Mouse (Mus musculus) heart, embryonic 13.5 days (tissue): ENCODE measurements at regions not wholly inside any gene's neighbourhood (a gene's known extent, or its start where the extent isn't known, plus 50 kb on each side); places are given as distances from the start of the nearest gene placed in this dataset.

Experiments used
- ATAC-seq: fragments of 200-750 bp; cut with Nextera tagmentation; 2 replicates; pipeline ENCODE4 v1.8.0; 2017; ENCODE audit warnings: moderate TSS enrichment; ENCODE audit not compliant: insufficient number of reproducible peaks, low FRiP score, low TSS enrichment; ENCODE audit errors: extremely low read depth
- H3K27ac ChIP-seq: fragments of 300-500 bp; sonication (generic); replicated peaks from 2 replicates; pipeline ENCODE4 v1.5.1; 2015; ENCODE audit warnings: moderate library complexity, mild to moderate bottlenecking, inconsistent platforms
- H3K27me3 ChIP-seq: fragments of 300-500 bp; sonication (generic); replicated peaks from 2 replicates; pipeline ENCODE4 v1.6.1; 2015; ENCODE audit warnings: mild to moderate bottlenecking, inconsistent platforms
- H3K36me3 ChIP-seq: fragments of 300-500 bp; sonication (generic); 2 replicates; pipeline ENCODE4 v1.6.1; 2015; ENCODE audit warnings: mild to moderate bottlenecking, inconsistent platforms
- H3K4me1 ChIP-seq: fragments of 300-500 bp; sonication (generic); 2 replicates; pipeline ENCODE4 v1.6.1; 2015; ENCODE audit warnings: inconsistent platforms
- H3K4me2 ChIP-seq: fragments of 300-500 bp; sonication (generic); 2 replicates; pipeline ENCODE4 v1.6.1; 2015; ENCODE audit warnings: inconsistent platforms, mild to moderate bottlenecking, moderate library complexity
- H3K4me3 ChIP-seq: fragments of 300-500 bp; sonication (generic); 2 replicates; pipeline ENCODE4 v1.5.1; 2015; ENCODE audit warnings: moderate library complexity, mild to moderate bottlenecking, inconsistent platforms
- H3K9ac ChIP-seq: fragments of 300-500 bp; sonication (generic); 2 replicates; pipeline ENCODE4 v1.6.1; 2015; ENCODE audit warnings: inconsistent platforms, mild to moderate bottlenecking, moderate library complexity
- H3K9me3 ChIP-seq: fragments of 300-500 bp; sonication (generic); 2 replicates; pipeline ENCODE4 v1.6.1; 2016; ENCODE audit warnings: inconsistent platforms
- WGBS: fragments of 180-500 bp; shearing (Covaris S2); methylation state at CpG from one replicate; pipeline ENCODE4 v1.1.7; 2015; ENCODE audit warnings: mixed read lengths; 5-methylcytosine and 5-hydroxymethylcytosine counted together

- Histone ChIP-seq H3K9ac (no peak overlapping the region), H3K4me1 (no peaks in the 10 kb centered on the region), H3K4me3 (no peak overlapping the region), H3K9me3 (no peaks in the 10 kb centered on the region), H3K27me3 (no peaks in the 10 kb centered on the region), H3K36me3 (no peaks in the 10 kb centered on the region), H3K27ac (no peak overlapping the region), H3K4me2 (no peak overlapping the region)
- WGBS: 54% methylated on average over 2 of the region's 2 CpGs
- no peak for ATAC-seq
These were observed 215.3 kb downstream of the Mreg start for GRCm38 (mm10) chr1:71996828-71997227.

- H3K27ac ChIP-seq: no peak overlapping the region
- H3K36me3 ChIP-seq: no peaks in the 10 kb centered on the region
- ATAC-seq: no peak
- H3K9me3 ChIP-seq: no peaks in the 10 kb centered on the region
- H3K4me1 ChIP-seq: no peaks in the 10 kb centered on the region
- H3K4me3 ChIP-seq: no peak overlapping the region
- H3K27me3 ChIP-seq: no peaks in the 10 kb centered on the region
- no peak overlapping the region for H3K9ac ChIP-seq
- no peak overlapping the region for H3K4me2 ChIP-seq
- WGBS: 84% methylated on average over 7 of the region's 7 CpGs
These were observed 215.9 kb downstream of the Mreg start for GRCm38 (mm10) chr1:71996234-71996619.

- no peak overlapping the region for H3K27ac ChIP-seq
- WGBS: 77% methylated on average over 16 of the region's 16 CpGs
- ATAC-seq: no peak
- H3K27me3 ChIP-seq: no peaks in the 10 kb centered on the region
- H3K4me2 ChIP-seq: no peak overlapping the region
- no peak overlapping the region for H3K4me3 ChIP-seq
- no peaks in the 10 kb centered on the region for H3K36me3 ChIP-seq
- no peak overlapping the region for H3K9ac ChIP-seq
- no peaks in the 10 kb centered on the region for H3K4me1 ChIP-seq
- H3K9me3 ChIP-seq: no peaks in the 10 kb centered on the region
These were observed 216.4 kb downstream of the Mreg start for GRCm38 (mm10) chr1:71995573-71996233.

- Histone ChIP-seq H3K9me3 (no peaks in the 10 kb centered on the region), H3K4me3 (no peak overlapping the region), H3K4me2 (no peak overlapping the region), H3K4me1 (no peaks in the 10 kb centered on the region), H3K27me3 (no peaks in the 10 kb centered on the region), H3K27ac (no peak overlapping the region), H3K36me3 (no peaks in the 10 kb centered on the region), H3K9ac (no peak overlapping the region)
- no peak for ATAC-seq
- 94% methylated on average over 3 of the region's 3 CpGs for WGBS
These were observed 221.2 kb downstream of the Mreg start for GRCm38 (mm10) chr1:71990936-71991335.

- no peak overlapping the region for H3K4me3 ChIP-seq
- 80% methylated on average over 3 of the region's 3 CpGs for WGBS
- no peaks in the 10 kb centered on the region for H3K27me3 ChIP-seq
- no peaks in the 10 kb centered on the region for H3K4me1 ChIP-seq
- no peak overlapping the region for H3K9ac ChIP-seq
- H3K9me3 ChIP-seq: no peaks in the 10 kb centered on the region
- H3K36me3 ChIP-seq: no peaks in the 10 kb centered on the region
- no peak overlapping the region for H3K4me2 ChIP-seq
- no peak for ATAC-seq
- H3K27ac ChIP-seq: no peak overlapping the region
These were observed 224.0 kb downstream of the Mreg start for GRCm38 (mm10) chr1:71988086-71988485.

- Histone ChIP-seq H3K9me3 (no peaks in the 10 kb centered on the region), H3K4me1 (no peaks in the 10 kb centered on the region)
These were observed 226.1 kb downstream of the Mreg start for GRCm38 (mm10) chr1:71986047-71986446.

GRCm38 (mm10) chr1:71983786-71984185 lies 228.3 kb downstream of the Mreg start:
- Histone ChIP-seq H3K9ac (no peak overlapping the region), H3K4me2 (no peak overlapping the region), H3K4me3 (no peak overlapping the region), H3K27me3 (no peaks in the 10 kb centered on the region), H3K36me3 (no peaks in the 10 kb centered on the region), H3K4me1 (no peaks in the 10 kb centered on the region), H3K9me3 (no peaks in the 10 kb centered on the region), H3K27ac (no peak overlapping the region)
- no peak for ATAC-seq
- 82% methylated on average over 7 of the region's 7 CpGs for WGBS

More at GRCm38 (mm10) chr1:71986047-71986446, 226.1 kb downstream of the Mreg start:
- no peaks in the 10 kb centered on the region for H3K27me3 ChIP-seq
- no peaks in the 10 kb centered on the region for H3K36me3 ChIP-seq
- 72% methylated on average over 1 of the region's 1 CpGs for WGBS
- ATAC-seq: no peak
- H3K9ac ChIP-seq: no peak overlapping the region
- H3K4me3 ChIP-seq: no peak overlapping the region
- no peak overlapping the region for H3K4me2 ChIP-seq
- H3K27ac ChIP-seq: no peak overlapping the region

GRCm38 (mm10) chr1:71982423-71983262 lies 229.5 kb downstream of the Mreg start:
- ATAC-seq: no peak

GRCm38 (mm10) chr1:71980624-71981023 lies 231.5 kb downstream of the Mreg start:
- H3K4me1 ChIP-seq: no peaks in the 10 kb centered on the region
- ATAC-seq: no peak
- no peaks in the 10 kb centered on the region for H3K27me3 ChIP-seq
- H3K4me3 ChIP-seq: no peak overlapping the region
- WGBS: 57% methylated on average over 4 of the region's 4 CpGs
- H3K4me2 ChIP-seq: no peak overlapping the region
- H3K9me3 ChIP-seq: no peaks in the 10 kb centered on the region
- H3K36me3 ChIP-seq: no peaks in the 10 kb centered on the region
- H3K27ac ChIP-seq: no peak overlapping the region
- H3K9ac ChIP-seq: no peak overlapping the region

More at GRCm38 (mm10) chr1:71982423-71983262, 229.5 kb downstream of the Mreg start:
- Histone ChIP-seq H3K36me3 (no peaks in the 10 kb centered on the region), H3K4me3 (no peak overlapping the region), H3K4me1 (no peaks in the 10 kb centered on the region), H3K4me2 (no peak overlapping the region), H3K9ac (no peak overlapping the region), H3K9me3 (no peaks in the 10 kb centered on the region), H3K27ac (no peak overlapping the region), H3K27me3 (no peaks in the 10 kb centered on the region)
- 75% methylated on average over 5 of the region's 5 CpGs for WGBS

- WGBS: 58% methylated on average over 4 of the region's 4 CpGs
- Histone ChIP-seq H3K4me3 (no peak overlapping the region), H3K27ac (no peak overlapping the region), H3K9ac (no peak overlapping the region), H3K4me1 (no peaks in the 10 kb centered on the region), H3K4me2 (no peak overlapping the region), H3K36me3 (no peaks in the 10 kb centered on the region), H3K9me3 (no peaks in the 10 kb centered on the region), H3K27me3 (no peaks in the 10 kb centered on the region)
- no peak for ATAC-seq
These were observed 232.8 kb downstream of the Mreg start for GRCm38 (mm10) chr1:71979261-71979660.

GRCm38 (mm10) chr1:71977361-71977760 lies 234.7 kb downstream of the Mreg start:
- Histone ChIP-seq H3K4me1 (no peaks in the 10 kb centered on the region), H3K4me3 (no peak overlapping the region), H3K27me3 (no peaks in the 10 kb centered on the region), H3K27ac (no peak overlapping the region), H3K9ac (no peak overlapping the region), H3K9me3 (no peaks in the 10 kb centered on the region), H3K4me2 (no peak overlapping the region), H3K36me3 (no peaks in the 10 kb centered on the region)
- no peak for ATAC-seq
- 73% methylated on average over 5 of the region's 5 CpGs for WGBS

GRCm38 (mm10) chr1:71974715-71975114 lies 237.4 kb downstream of the Mreg start:
- 64% methylated on average over 4 of the region's 4 CpGs for WGBS
- H3K4me3 ChIP-seq: no peak overlapping the region

More at GRCm38 (mm10) chr1:71974715-71975114, 237.4 kb downstream of the Mreg start:
- Histone ChIP-seq H3K27me3 (no peaks in the 10 kb centered on the region), H3K4me2 (no peak overlapping the region), H3K9ac (no peak overlapping the region), H3K36me3 (no peaks in the 10 kb centered on the region), H3K27ac (no peak overlapping the region), H3K4me1 (no peaks in the 10 kb centered on the region), H3K9me3 (no peaks in the 10 kb centered on the region)
- ATAC-seq: no peak
